Mouse (Mus musculus) hindbrain, postnatal 0 days (tissue): ENCODE data around the gene Mmp19. TPM values are rescaled to one million over a fixed set of nuclear protein-coding genes. Genes with fewer than 3 reads are reported as not detected.

Experiments used
- ATAC-seq: fragments of 200-750 bp; cut with Nextera tagmentation; 2 replicates; pipeline ENCODE4 v1.8.0; 2017; ENCODE audit warnings: mild to moderate bottlenecking, moderate TSS enrichment, moderate library complexity
- DNase-seq: peaks from one replicate; pipeline ENCODE4 v3.0.0-alpha.2; 2015; ENCODE audit warnings: low spot score
- H3K27ac ChIP-seq: fragments of 300-500 bp; sonication (generic); 2 replicates; pipeline ENCODE4 v1.5.1; 2014; ENCODE audit warnings: mild to moderate bottlenecking
- H3K27me3 ChIP-seq: fragments of 300-500 bp; sonication (generic); 2 replicates; pipeline ENCODE4 v1.6.1; 2014; ENCODE audit warnings: low read length, mixed read lengths; ENCODE audit not compliant: insufficient read depth
- H3K36me3 ChIP-seq: fragments of 300-500 bp; sonication (generic); 2 replicates; pipeline ENCODE4 v1.6.1; 2014; ENCODE audit warnings: low read length, mixed read lengths; ENCODE audit not compliant: insufficient read depth
- H3K4me1 ChIP-seq: fragments of 300-500 bp; sonication (generic); 2 replicates; pipeline ENCODE4 v1.6.1; 2014; ENCODE audit warnings: antibody characterized with exemption, low read length, mixed read lengths; ENCODE audit not compliant: insufficient read depth
- H3K4me2 ChIP-seq: fragments of 300-500 bp; sonication (generic); 2 replicates; pipeline ENCODE4 v1.6.1; 2014; ENCODE audit warnings: low read depth, mild to moderate bottlenecking, low read length, moderate library complexity, mixed read lengths
- H3K4me3 ChIP-seq: fragments of 300-500 bp; sonication (generic); 2 replicates; pipeline ENCODE4 v1.5.1; 2014; ENCODE audit warnings: low read length
- H3K9ac ChIP-seq: fragments of 300-500 bp; sonication (generic); replicated peaks from 2 replicates; pipeline ENCODE4 v1.6.1; 2014; ENCODE audit warnings: mild to moderate bottlenecking, low read length, moderate library complexity, mixed read lengths
- H3K9me3 ChIP-seq: fragments of 300-500 bp; sonication (generic); 2 replicates; pipeline ENCODE4 v1.6.1; 2016; ENCODE audit warnings: low read length, mixed read lengths
- CTCF ChIP-seq: IDR thresholded peaks from 2 replicates; pipeline ENCODE4 v1.5.1; 2016; ENCODE audit warnings: antibody characterized with exemption, control low read depth, low read depth
- WGBS: fragments of 180-500 bp; shearing (Covaris S2); extraction: QIAGEN DNeasy Blood & Tissue Kit; methylation state at CpG from one replicate; pipeline ENCODE4 v1.1.7; 2014; 5-methylcytosine and 5-hydroxymethylcytosine counted together
- polyA plus RNA-seq: library from polyadenylated mRNA; unstranded; fragments of >200 nt; fragmentation: Nextera tagmentation; extraction: Ambion mirVana; gene quantifications from 2 replicates; pipeline ENCODE4 v1.2.1, GENCODE M21; 2015
- total RNA-seq: library from RNA; depleted of rRNA; stranded (reverse); fragments of >200 nt; gene quantifications from 2 replicates; pipeline ENCODE4 v1.2.3, GENCODE M21; 2014; rRNA removed

Mmp19 gene
- 0.52 and 2.8 TPM in 2 replicates for total RNA-seq
- polyA plus RNA-seq, result 0.59 and 0.61 TPM in 2 replicates

DNA sequence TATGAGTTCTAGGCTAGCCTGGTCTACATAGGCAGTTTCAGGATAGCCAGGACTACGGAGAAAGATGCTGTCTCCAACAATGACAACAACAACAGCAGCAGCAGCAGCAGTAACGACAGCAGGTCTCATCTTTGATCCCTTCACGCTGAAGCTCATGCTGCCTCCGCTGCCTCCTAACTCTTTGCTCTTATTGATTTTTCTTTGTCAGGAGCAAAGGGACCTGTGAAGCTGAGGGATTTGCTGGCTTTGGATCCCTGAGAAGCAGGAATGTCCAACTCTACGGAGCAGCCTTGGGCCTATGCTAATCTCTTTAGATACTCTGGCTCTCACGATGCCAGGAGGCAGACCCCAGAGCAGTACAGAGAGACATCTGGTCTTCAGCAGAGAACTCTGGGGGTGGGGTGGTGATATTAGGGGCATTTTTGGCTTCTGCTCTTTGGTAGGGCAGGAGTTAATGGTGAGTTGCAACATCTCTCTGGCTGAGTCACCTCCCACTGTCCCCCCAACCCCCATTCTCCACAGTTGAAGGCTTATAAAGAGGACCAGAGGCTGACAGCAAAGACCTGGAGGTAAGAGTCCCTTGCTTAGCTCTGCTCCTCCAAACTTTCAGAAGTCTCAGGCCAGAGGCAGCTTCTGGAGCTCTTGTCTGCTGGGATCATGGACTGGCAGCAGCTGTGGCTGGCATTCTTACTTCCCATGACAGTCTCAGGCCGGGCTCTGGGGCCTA, at the start of gene Mmp19:
Gene Mmp19, plus strand, starts transcription at position 513 of the 727 bp plus-strand sequence.
- no peak for TF ChIP-seq CTCF

DNA sequence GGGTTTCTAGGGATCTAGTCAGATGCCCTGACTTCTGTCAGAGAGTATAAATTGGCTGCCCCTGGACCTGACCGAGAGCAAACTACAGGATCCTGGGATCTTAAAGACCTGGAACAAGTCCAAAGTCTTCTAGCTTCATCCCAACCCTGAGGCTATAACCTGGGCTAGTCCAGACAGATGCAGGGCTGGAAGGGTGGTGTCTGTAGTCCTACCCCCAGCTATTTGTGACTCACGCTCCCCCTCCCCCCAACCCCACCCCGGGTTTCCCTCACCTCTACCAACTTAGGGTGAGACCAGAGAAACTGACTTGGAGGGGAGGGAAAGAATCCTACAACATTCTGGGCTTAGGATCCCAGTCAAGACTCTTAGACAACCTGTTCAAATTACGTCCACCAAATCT, 48.1 kb upstream of the Mmp19 start:
- H3K27ac ChIP-seq, result no peak overlapping the region
- H3K4me3 ChIP-seq, result no peak overlapping the region
- WGBS, result 51% methylated on average over 4 of the region's 4 CpGs
- no peak overlapping the region for H3K9ac ChIP-seq
- ATAC-seq (no peak), DNase-seq (no peak)
- H3K27me3 ChIP-seq, result no peaks in the 10 kb centered on the region; the same call in 1 of the 2 replicates
- peak overlapping the region; percentile 97 for H3K4me2 ChIP-seq
- H3K9me3 ChIP-seq, result no peaks in the 10 kb centered on the region
- no peaks in the 10 kb centered on the region for H3K36me3 ChIP-seq
- TF ChIP-seq CTCF, result no peak
- peaks cover 18% of the 10 kb centered on the region; the same call in 1 of the 2 replicates for H3K4me1 ChIP-seq

More for the DNA sequence above, at the start of gene Mmp19:
- no peaks in the 10 kb centered on the region for H3K36me3 ChIP-seq
- DNase-seq, result no peak
- H3K27ac ChIP-seq, result no peak within 1 kb of the TSS
- H3K4me2 ChIP-seq, result no peak within 1 kb of the TSS
- H3K9ac ChIP-seq, result no peak within 1 kb of the TSS
- H3K4me3 ChIP-seq, result no peak within 1 kb of the TSS
- H3K27me3 ChIP-seq, result no peaks in the 10 kb centered on the region
- H3K4me1 ChIP-seq, result no peaks in the 10 kb centered on the region
- WGBS, result 74% methylated on average over 7 of the region's 7 CpGs
- no peaks in the 10 kb centered on the region for H3K9me3 ChIP-seq
- no peak for ATAC-seq

DNA sequence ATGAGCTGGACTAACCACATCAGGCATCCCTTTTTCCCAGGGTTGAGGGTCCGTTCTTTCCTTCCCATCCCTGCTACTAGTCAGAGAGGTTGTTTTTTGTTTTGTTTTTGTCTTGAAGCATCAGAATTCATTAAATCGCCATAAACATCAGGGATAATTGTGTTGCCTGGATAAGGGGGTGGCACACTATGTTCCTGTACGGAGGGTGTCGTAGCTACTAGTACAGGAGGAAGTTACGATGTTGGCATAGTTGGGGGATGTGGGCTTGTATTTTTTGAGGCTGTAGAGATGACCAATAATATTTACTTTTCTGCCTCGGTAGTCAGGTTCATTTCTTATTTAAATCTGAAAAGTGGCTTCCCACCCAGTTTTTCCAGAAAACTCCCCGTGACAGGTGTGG, 47.5 kb upstream of the Mmp19 start:
- Histone ChIP-seq H3K4me2 (peak overlapping the region; percentile 97), H3K36me3 (no peaks in the 10 kb centered on the region), H3K4me1 (peaks cover 18% of the 10 kb centered on the region; the same call in 1 of the 2 replicates), H3K27ac (no peak overlapping the region), H3K4me3 (peak overlapping the region; percentile 70), H3K27me3 (no peaks in the 10 kb centered on the region; the same call in 1 of the 2 replicates), H3K9me3 (no peaks in the 10 kb centered on the region), H3K9ac (peak overlapping the region; percentile 67)
- DNase-seq, result no peak
- TF ChIP-seq CTCF, result no peak
- no peak for ATAC-seq
- WGBS, result 12% methylated on average over 7 of the region's 7 CpGs

DNA sequence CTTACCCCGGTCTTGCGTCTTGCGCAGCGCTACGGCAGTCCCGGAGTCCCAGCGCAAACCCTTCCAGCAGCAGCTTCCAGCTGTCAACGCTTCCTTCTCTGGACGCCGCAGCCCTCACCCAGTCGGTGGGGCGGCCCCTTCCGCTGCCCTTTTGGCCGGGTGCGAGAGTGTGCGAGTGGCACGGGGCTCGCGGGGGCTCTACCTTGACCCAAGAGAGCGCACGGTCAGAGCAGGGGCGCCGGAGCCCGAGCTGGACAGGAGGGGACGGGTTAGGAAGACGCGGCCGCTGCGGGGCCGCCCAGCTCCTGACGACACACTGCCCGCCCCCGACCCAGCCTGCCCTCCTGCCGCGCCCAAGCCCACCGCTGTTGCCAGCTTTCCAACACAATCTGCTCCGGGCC, 46.9 kb upstream of the Mmp19 start:
- Histone ChIP-seq H3K4me1 (peaks cover 18% of the 10 kb centered on the region; the same call in 1 of the 2 replicates), H3K4me2 (peak overlapping the region; percentile 97), H3K27me3 (no peaks in the 10 kb centered on the region; the same call in 1 of the 2 replicates), H3K27ac (no peak overlapping the region), H3K9me3 (no peaks in the 10 kb centered on the region), H3K36me3 (no peaks in the 10 kb centered on the region), H3K9ac (peak overlapping the region; percentile 67), H3K4me3 (peak overlapping the region; percentile 70)
- TF ChIP-seq CTCF, result no peak
- ATAC-seq (peak; percentile 33), DNase-seq (peak; percentile 53)
- WGBS, result under 1% methylated on average over 37 of the region's 37 CpGs

DNA sequence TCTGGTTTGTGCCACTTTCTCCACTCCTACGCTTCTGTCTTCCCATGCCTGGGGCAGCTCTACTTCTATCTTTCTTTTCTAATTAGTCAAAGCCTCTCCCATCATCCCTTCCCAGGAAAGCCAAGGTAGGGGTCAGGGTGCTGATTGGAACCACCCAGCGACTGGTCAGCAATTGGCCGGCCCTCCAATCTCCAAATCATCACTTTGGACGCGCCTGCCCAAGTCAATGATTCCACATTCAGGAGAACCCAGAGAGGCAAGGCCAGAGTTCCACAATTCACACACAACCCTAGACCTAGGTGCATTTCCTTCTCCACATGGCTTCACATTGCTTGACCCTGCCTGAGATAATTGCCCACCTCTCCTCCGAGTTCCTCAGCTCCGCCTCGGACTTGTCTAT, 46.5 kb upstream of the Mmp19 start:
- peak overlapping the region; percentile 67 for H3K9ac ChIP-seq
- WGBS, result 22% methylated on average over 8 of the region's 8 CpGs
- DNase-seq (no peak), ATAC-seq (no peak)
- H3K27ac ChIP-seq, result no peak overlapping the region
- H3K4me2 ChIP-seq, result peak overlapping the region; percentile 97
- peaks cover 20% of the 10 kb centered on the region for H3K4me1 ChIP-seq
- no peaks in the 10 kb centered on the region; the same call in 1 of the 2 replicates for H3K27me3 ChIP-seq
- H3K36me3 ChIP-seq, result no peaks in the 10 kb centered on the region
- TF ChIP-seq CTCF, result no peak
- peak overlapping the region; percentile 70 for H3K4me3 ChIP-seq
- no peaks in the 10 kb centered on the region for H3K9me3 ChIP-seq

DNA sequence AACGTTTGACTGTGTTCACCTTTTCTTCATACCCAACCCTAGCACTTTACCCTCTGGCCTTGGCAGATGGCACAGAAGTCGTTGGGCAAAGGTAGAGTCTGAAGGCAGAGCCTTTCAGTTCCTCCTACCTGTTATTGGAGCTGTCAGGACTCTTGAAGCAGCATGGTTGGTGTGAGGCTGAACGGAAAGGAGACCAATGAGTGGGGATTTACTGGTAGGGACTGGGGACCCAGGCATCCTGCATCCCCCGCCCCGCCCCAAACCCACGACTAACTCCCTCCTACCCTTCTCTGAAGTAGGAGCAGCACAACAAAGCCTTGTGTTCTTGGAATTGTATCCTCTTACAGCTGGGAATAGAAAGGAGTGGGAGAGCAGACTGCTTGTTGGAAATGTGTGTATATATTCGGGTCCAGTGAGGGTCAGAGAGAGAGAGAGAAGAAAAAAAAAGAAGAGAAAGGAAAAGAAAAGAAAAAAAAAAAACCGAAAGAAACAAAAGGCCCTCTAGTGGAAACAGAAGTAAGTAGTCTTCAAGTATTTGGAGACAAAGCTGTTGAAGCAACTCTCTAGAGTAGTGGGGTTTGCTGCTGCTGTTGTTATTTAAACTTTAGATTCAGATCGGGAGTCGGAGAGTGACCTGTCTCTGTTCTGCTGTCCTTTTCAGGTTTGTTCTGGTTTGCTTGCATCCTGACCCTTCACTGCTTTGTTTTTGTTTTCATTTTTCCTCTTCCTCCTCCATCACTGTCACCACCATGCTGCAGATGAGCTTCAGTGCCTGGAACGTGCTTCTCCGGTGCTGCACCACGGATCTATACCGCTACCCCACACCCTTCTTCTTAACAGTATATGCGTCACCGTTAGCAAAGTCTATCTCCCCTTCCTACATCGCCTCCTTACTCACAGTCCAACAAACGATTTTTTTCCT, 45.8 kb upstream of the Mmp19 start, which contains the start of gene Dgka:
Gene Dgka, minus strand, starts transcription at position 176 of the 922 bp plus-strand sequence.
- H3K27ac ChIP-seq, result no peak within 1 kb of the TSS
- no peak for ATAC-seq
- H3K4me1 ChIP-seq, result peaks cover 25% of the 10 kb centered on the region

More for the DNA sequence above, 45.8 kb upstream of the Mmp19 start, which contains the start of gene Dgka:
- no peaks in the 10 kb centered on the region for H3K36me3 ChIP-seq
- H3K9ac ChIP-seq, result peak within 1 kb of the TSS; percentile 67
- TF ChIP-seq CTCF, result 0 out of 2 replicates have a peak, but pooled peaks have one; percentile 39
- 22% methylated on average over 18 of the region's 18 CpGs for WGBS
- peak; percentile 25 for DNase-seq
- peak within 1 kb of the TSS; percentile 70 for H3K4me3 ChIP-seq
- no peaks in the 10 kb centered on the region for H3K9me3 ChIP-seq
- no peaks in the 10 kb centered on the region; the same call in 1 of the 2 replicates for H3K27me3 ChIP-seq
- peak within 1 kb of the TSS; percentile 97 for H3K4me2 ChIP-seq
